In genomic region chr3:109165214-109165829, GRCm38 (mm10) we compare ENCODE assay signal across 16 mouse cellular contexts. TPM values are rescaled to one million over a fixed set of nuclear protein-coding genes. Genes with fewer than 3 reads are reported as not detected.
DNase-seq lines count a peak whose midpoint lies in the region; ATAC-seq and TF ChIP-seq lines count a peak whose summit lies in the region.
"Had no signal": no experiment of that assay in that cellular context is flagged by ENCODE, and none has a peak within 500 bp of the region (broad histone marks: within the 10 kb centered on the region; RNA-seq: fewer than 3 reads in every experiment).

No protein-coding gene starts in this region.

- TF ChIP-seq CTCF in C2C12 (IDR thresholded peaks at IDR 0.05; ENCODE audit: control insufficient read depth, insufficient read depth, insufficient read length): no peak

- H3ac ChIP-seq in C2C12 (ENCODE audit: control insufficient read depth, insufficient read length, low read depth): no peak overlapping the region

- peaks cover 5% of the 10 kb centered on the region for H3K79me3 ChIP-seq in C2C12 (ENCODE audit: low read depth)

- peaks cover 6% of the 10 kb centered on the region for H3K4me1 ChIP-seq in heart, embryonic 12.5 days (replicated peaks)
- H3K4me1 ChIP-seq in forebrain, embryonic 10.5 days: peaks cover 4% of the 10 kb centered on the region; the same call in 1 of the 2 replicates
- H3K4me1 ChIP-seq: hindbrain, embryonic 13.5 days; liver, embryonic 13.5 days; midbrain, embryonic 12.5 days had no signal

- no peaks in the 10 kb centered on the region for H3K9me3 ChIP-seq in heart, embryonic 12.5 days (replicated peaks)
- no peaks in the 10 kb centered on the region for H3K9me3 ChIP-seq in forebrain, embryonic 10.5 days
- H3K9me3 ChIP-seq: hindbrain, embryonic 13.5 days; liver, embryonic 13.5 days; midbrain, embryonic 12.5 days had no signal

- intact Hi-C loops in heart, postnatal 25 days (cut with DNase I): no loop called here

- ATAC-seq in heart, embryonic 12.5 days (ENCODE audit: insufficient number of reproducible peaks, low FRiP score): 0 out of 2 replicates have a peak, but pooled peaks have one; percentile 9
- peak; percentile 86 for ATAC-seq in megakaryocyte progenitor cell, adult 5-6 weeks (replicated peaks; ENCODE audit: poor library complexity)

- H3K27me3 ChIP-seq in heart, embryonic 12.5 days (replicated peaks): no peaks in the 10 kb centered on the region
- no peaks in the 10 kb centered on the region for H3K27me3 ChIP-seq in C2C12 (ENCODE audit: control insufficient read depth, insufficient read depth, insufficient read length)
- H3K27me3 ChIP-seq in forebrain, embryonic 10.5 days (ENCODE audit: poor library complexity, severe bottlenecking): no peaks in the 10 kb centered on the region
- H3K27me3 ChIP-seq: hindbrain, embryonic 13.5 days; liver, embryonic 13.5 days; midbrain, embryonic 12.5 days had no signal

- H3K9ac ChIP-seq in heart, embryonic 12.5 days: no peak overlapping the region
- H3K9ac ChIP-seq: hindbrain, embryonic 13.5 days; liver, embryonic 13.5 days; midbrain, embryonic 12.5 days had no signal

- peaks cover 51% of the 10 kb centered on the region for H3K36me3 ChIP-seq in heart, embryonic 12.5 days
- H3K36me3 ChIP-seq in C2C12 (ENCODE audit: control insufficient read depth, insufficient read depth): peaks cover 87% of the 10 kb centered on the region
- H3K36me3 ChIP-seq in forebrain, embryonic 10.5 days (replicated peaks): peaks cover 28% of the 10 kb centered on the region
- H3K36me3 ChIP-seq: hindbrain, embryonic 13.5 days had no signal

- H3K4me2 ChIP-seq in heart, embryonic 12.5 days: no peak overlapping the region
- H3K4me2 ChIP-seq: hindbrain, embryonic 13.5 days; liver, embryonic 13.5 days; midbrain, embryonic 12.5 days had no signal

- H3K4me3 ChIP-seq in heart, embryonic 12.5 days: no peak overlapping the region
- no peak overlapping the region for H3K4me3 ChIP-seq in C2C12 (ENCODE audit: insufficient read depth, poor library complexity, severe bottlenecking)
- H3K4me3 ChIP-seq in forebrain, embryonic 10.5 days: no peak overlapping the region
- H3K4me3 ChIP-seq: hindbrain, embryonic 13.5 days; liver, embryonic 13.5 days; midbrain, embryonic 12.5 days had no signal

- 76% methylated on average over 8 of the region's 8 CpGs for WGBS in heart, embryonic 12.5 days
- 90% methylated on average over 8 of the region's 8 CpGs for WGBS in forebrain, embryonic 10.5 days

- peaks cover 13% of the 10 kb centered on the region for H3K79me2 ChIP-seq in C2C12 (ENCODE audit: control insufficient read depth, insufficient read depth)

- no peak overlapping the region for H3K27ac ChIP-seq in heart, embryonic 12.5 days (ENCODE audit: poor library complexity, severe bottlenecking)
- H3K27ac ChIP-seq in forebrain, embryonic 10.5 days: no peak overlapping the region
- H3K27ac ChIP-seq: hindbrain, embryonic 13.5 days; liver, embryonic 13.5 days; midbrain, embryonic 12.5 days had no signal

- DNase-seq in heart, postnatal 25 days (ENCODE audit: low spot score): no peak
- peak; percentile 51 for DNase-seq in c-Kit-positive CD71-negative TER-119-negative erythroid progenitor cells, embryonic 14.5 days (ENCODE audit: low read depth)
- DNase-seq in forebrain, embryonic 10.5 days (ENCODE audit: extremely low spot score, low spot score): no peak
- no peak for DNase-seq in lung, postnatal 25 days (ENCODE audit: low spot score)
- DNase-seq: cerebellum, postnatal 14 days; gastrocnemius, postnatal 25 days; kidney, adult 2 months; layer of hippocampus, postnatal 36 days; left cerebral cortex, postnatal 4 days; liver, embryonic 13.5 days; right cerebral cortex, adult 18-20 months had no signal

TF ChIP-seq in C2C12, 6 proteins besides CTCF, POLR2A, EP300 and RAD21:
- TF ChIP-seq MYOD1 (IDR thresholded peaks at IDR 0.05; ENCODE audit: control insufficient read depth, insufficient read length, low read depth): peak; percentile 86
- peak; percentile 88 for TF ChIP-seq MAX (IDR thresholded peaks at IDR 0.05)
- peak; percentile 45 for TF ChIP-seq CEBPB (IDR thresholded peaks at IDR 0.05; ENCODE audit: low read depth)
- TF ChIP-seq USF1 (IDR thresholded peaks at IDR 0.05; ENCODE audit: low read depth): peak; percentile 77
- TF ChIP-seq MYOG (IDR thresholded peaks at IDR 0.05; ENCODE audit: control insufficient read depth, extremely low read depth, insufficient read length): no peak
- TF ChIP-seq FOSL1 (IDR thresholded peaks at IDR 0.05; ENCODE audit: insufficient read depth, low read length, poor library complexity, severe bottlenecking): peak; percentile 28

RNA-seq across cellular contexts. Expression of gene Slc25a24, which starts 42.4 kb away (rescaled TPM):
- polyA plus RNA-seq in heart, embryonic 12.5 days (2016; fragmentation: Nextera tagmentation; extraction: Ambion mirVana): 39.8 and 40.4 TPM in 2 replicates
- total RNA-seq in heart, postnatal 25 days (2021): 1 to 10 TPM; 6.1 to 6.7 TPM
- polyA plus RNA-seq in C2C12 (2012; fragmentation: generic; extraction: Trizol): 32.6 TPM
- total RNA-seq in megakaryocyte progenitor cell, adult 5-6 weeks (2015): 16.1 and 19.0 TPM in 2 replicates
- 15.5 and 17.2 TPM in 2 replicates for total RNA-seq in megakaryocyte progenitor cell, adult 5-6 weeks (2017)
- 24.7 and 25.5 TPM in 2 replicates for polyA plus RNA-seq in forebrain, embryonic 10.5 days (2016; fragmentation: Nextera tagmentation; extraction: Ambion mirVana)
